Mouse (Mus musculus) ES-Bruce4 (cell line): ENCODE results near the gene Uaca.

Source experiments
- CTCF ChIP-seq: IDR thresholded peaks from one replicate; pipeline ENCODE4 v1.8.1; 2011; ENCODE audit warnings: low read depth, low read length
- EP300 ChIP-seq: IDR thresholded peaks from 2 replicates; pipeline ENCODE4 v1.6.1; 2011; ENCODE audit warnings: low read depth, low read length; ENCODE audit not compliant: insufficient read depth
- POLR2A ChIP-seq: IDR thresholded peaks from one replicate; pipeline ENCODE4 v1.8.1; 2011; ENCODE audit warnings: low read length; ENCODE audit not compliant: insufficient read depth

DNA sequence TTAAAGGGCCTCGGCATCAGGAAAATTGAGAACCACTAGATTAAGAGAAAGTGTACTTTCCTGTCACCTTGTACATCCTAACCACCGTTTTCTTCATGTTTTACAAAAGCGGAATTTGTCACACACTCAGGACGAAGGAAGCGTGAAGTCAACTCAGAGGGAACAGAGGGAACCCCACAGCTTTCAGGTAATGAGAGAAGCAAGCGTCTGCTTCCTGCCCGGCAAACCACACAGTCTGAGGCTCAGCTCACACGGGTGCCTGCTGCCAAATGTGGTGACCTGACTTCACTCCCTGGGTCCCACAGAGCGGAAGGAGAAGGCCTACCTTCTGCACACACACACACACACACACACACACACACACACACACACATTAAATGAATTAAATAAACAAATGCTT, 64.7 kb downstream of the Uaca start:
- no peak for TF ChIP-seq CTCF
- no peak for TF ChIP-seq POLR2A
- TF ChIP-seq EP300, result no peak
